Mouse (Mus musculus): ENCODE data around the gene 1810043G02Rik. TPM values are rescaled to one million over a fixed set of nuclear protein-coding genes. Genes with fewer than 3 reads are reported as not detected.

Gene 1810043G02Rik
- total RNA-seq, 2 experiments from 2014 or later = 8.1 to 10.2 TPM

Other genes starting within 250 kb of the 1810043G02Rik start
- gene Gm18596, start 235.9 kb upstream of the 1810043G02Rik start, total RNA-seq (2021) = not detected
- gene Gm9736, start 227.2 kb upstream of the 1810043G02Rik start, total RNA-seq (2021) = not detected
- not detected for gene Gm3233, start 218.8 kb upstream of the 1810043G02Rik start, total RNA-seq (2021)
- not detected for gene Gm3238, start 207.2 kb upstream of the 1810043G02Rik start, total RNA-seq (2021)
- gene Gm7138, start 201.6 kb upstream of the 1810043G02Rik start, total RNA-seq (2021) = not detected
- not detected for gene Gm3250, start 196.0 kb upstream of the 1810043G02Rik start, total RNA-seq (2021)
- gene Gm7137, start 190.3 kb upstream of the 1810043G02Rik start, total RNA-seq (2021) = not detected
- gene Gm9639, start 183.4 kb upstream of the 1810043G02Rik start, total RNA-seq (2021) = not detected
- gene Gm19668, start 179.4 kb upstream of the 1810043G02Rik start, total RNA-seq (2021) = not detected
- gene Gm9507, start 166.7 kb upstream of the 1810043G02Rik start, total RNA-seq (2021) = not detected
- gene Gm2696, start 163.8 kb upstream of the 1810043G02Rik start, total RNA-seq (2021) = not detected
- gene Krtap10-4, start 151.4 kb upstream of the 1810043G02Rik start, total RNA-seq (2021) = not detected
- gene Krtap10-10, start 142.6 kb upstream of the 1810043G02Rik start, total RNA-seq (2021) = not detected
- not detected for gene Gm36176, start 131.7 kb upstream of the 1810043G02Rik start, total RNA-seq (2021)
- not detected for gene Gm10318, start 125.7 kb upstream of the 1810043G02Rik start, total RNA-seq (2021)
- gene Gm3285, start 116.5 kb upstream of the 1810043G02Rik start, total RNA-seq (2021) = not detected
- under 1 TPM; 0.72 to 0.78 TPM for gene Lrrc3, start 76.0 kb upstream of the 1810043G02Rik start, total RNA-seq (2021)
- gene Trpm2, start 8.0 kb upstream of the 1810043G02Rik start, total RNA-seq (2021) = 1 to 10 TPM in 1 of 2 experiments, under 1 TPM in 1; 0.34 to 1.5 TPM
- 100 to 1,000 TPM; 104 to 107 TPM for gene Pfkl, start 31.6 kb downstream of the 1810043G02Rik start, total RNA-seq (2021)
- not detected for gene Dnmt3l, start 63.4 kb downstream of the 1810043G02Rik start, total RNA-seq (2021)
- under 1 TPM in 1 of 2 experiments, not detected in 1; 0.12 TPM for gene Aire, start 65.1 kb downstream of the 1810043G02Rik start, total RNA-seq (2021)
- gene Icosl, start 90.8 kb downstream of the 1810043G02Rik start, total RNA-seq (2021) = 1 to 10 TPM; 5.5 to 6.0 TPM
- 100 to 1,000 TPM; 380 to 389 TPM for gene D10Jhu81e, start 191.3 kb downstream of the 1810043G02Rik start, total RNA-seq (2021)
- 1 to 10 TPM; 7.0 to 8.2 TPM for gene Pwp2, start 206.6 kb downstream of the 1810043G02Rik start, total RNA-seq (2021)